Mouse (Mus musculus) liver, embryonic 14.5 days (tissue): ENCODE results near the gene Ptpdc1. TPM values are rescaled to one million over a fixed set of nuclear protein-coding genes. Genes with fewer than 3 reads are reported as not detected.

Source experiments
- ATAC-seq: fragments of 200-750 bp; cut with Nextera tagmentation; 2 replicates; pipeline ENCODE4 v1.8.0; 2017; ENCODE audit warnings: moderate number of reproducible peaks, mild to moderate bottlenecking, moderate library complexity; ENCODE audit not compliant: insufficient read depth
- DNase-seq, 3 experiments: peaks; one replicate each; pipeline ENCODE4 v3.0.0-alpha.2; 2012 to 2013; ENCODE audit warnings: low read depth in 3 of 3, low spot score in 3 of 3
- H3K27ac ChIP-seq: fragments of 300-500 bp; sonication (generic); 2 replicates; pipeline ENCODE4 v1.5.1; 2014; ENCODE audit warnings: moderate library complexity, mild to moderate bottlenecking, control low read depth, inconsistent platforms
- H3K27me3 ChIP-seq: fragments of 300-500 bp; sonication (generic); 2 replicates; pipeline ENCODE4 v1.6.1; 2014; ENCODE audit warnings: mild to moderate bottlenecking, low read length, moderate library complexity; ENCODE audit not compliant: control insufficient read depth, insufficient read depth
- H3K36me3 ChIP-seq: fragments of 300-500 bp; sonication (generic); replicated peaks from 2 replicates; pipeline ENCODE4 v1.6.1; 2014; ENCODE audit warnings: low read depth; ENCODE audit not compliant: control insufficient read depth, insufficient read depth
- H3K4me1 ChIP-seq, 2 experiments: fragments of 200-500 bp in 1 of 2; fragments of 300-500 bp in 1 of 2; sonication (generic) in 1 of 2; replicated peaks; 2 replicates each; pipeline ENCODE4 v1.6.1; 2012 to 2014; ENCODE audit warnings: antibody characterized with exemption in 1 of 2, inconsistent platforms in 1 of 2, low read length in 1 of 2; ENCODE audit not compliant: control insufficient read depth in 2 of 2, insufficient read depth in 2 of 2
- H3K4me2 ChIP-seq: fragments of 300-500 bp; sonication (generic); 2 replicates; pipeline ENCODE4 v1.6.1; 2014; ENCODE audit warnings: low read depth, mild to moderate bottlenecking, control low read depth, moderate library complexity
- H3K4me3 ChIP-seq, 2 experiments: fragments of 200-500 bp in 1 of 2; fragments of 300-500 bp in 1 of 2; sonication (generic) in 1 of 2; 2 replicates each; pipeline ENCODE4 v1.5.1; 2012 to 2014; ENCODE audit warnings: low read depth in 2 of 2, low read length in 2 of 2, mild to moderate bottlenecking in 2 of 2, control low read depth in 1 of 2, inconsistent platforms in 1 of 2, moderate library complexity in 1 of 2; ENCODE audit not compliant: insufficient read depth in 1 of 2
- H3K9ac ChIP-seq: fragments of 300-500 bp; sonication (generic); replicated peaks from 2 replicates; pipeline ENCODE4 v1.6.1; 2014; ENCODE audit warnings: mild to moderate bottlenecking, control low read depth, moderate library complexity
- H3K9me3 ChIP-seq: fragments of 300-500 bp; sonication (generic); 2 replicates; pipeline ENCODE4 v1.6.1; 2016; ENCODE audit warnings: low read length, mixed read lengths; ENCODE audit not compliant: control insufficient read depth
- CTCF ChIP-seq: IDR thresholded peaks from 2 replicates; pipeline ENCODE4 v1.5.1; 2016; ENCODE audit warnings: antibody characterized with exemption, low read depth, control low read depth
- EP300 ChIP-seq: IDR thresholded peaks from 2 replicates; pipeline ENCODE4 v1.6.1; 2016; ENCODE audit warnings: antibody characterized with exemption, low read depth
- WGBS: fragments of 180-500 bp; shearing (Covaris S2); extraction: QIAGEN DNeasy Blood & Tissue Kit; methylation state at CpG from one replicate; pipeline ENCODE4 v1.1.7; 2014; ENCODE audit not compliant: insufficient replicate concordance; 5-methylcytosine and 5-hydroxymethylcytosine counted together
- polyA plus RNA-seq, 2 experiments: library from polyadenylated mRNA; depleted of rRNA in 1 of 2; stranded (reverse) in 1 of 2; unstranded in 1 of 2; fragments of >200 nt; fragmentation: Nextera tagmentation in 1 of 2; extraction: Ambion mirVana in 1 of 2; gene quantifications; 2 replicates each; pipeline versions ENCODE4 v1.2.1 to v1.2.3; 2012 to 2014

Gene Ptpdc1
- polyA plus RNA-seq, 2 experiments: 0.27 to 0.33 TPM

- ATAC-seq (no peak), DNase-seq (no peak)
- no peak overlapping the region for H3K4me3 ChIP-seq
- no peaks in the 10 kb centered on the region for H3K4me1 ChIP-seq
- H3K9me3 ChIP-seq: no peaks in the 10 kb centered on the region
- no peaks in the 10 kb centered on the region for H3K27me3 ChIP-seq
- no peak for TF ChIP-seq CTCF
- TF ChIP-seq EP300: no peak
- no peaks in the 10 kb centered on the region for H3K36me3 ChIP-seq
- H3K9ac ChIP-seq: no peak overlapping the region
- WGBS: 47% methylated on average over 5 of the region's 5 CpGs
- no peak overlapping the region for H3K27ac ChIP-seq
- no peak overlapping the region for H3K4me2 ChIP-seq
Measured at GRCm38 (mm10) chr13:48571298-48571697, 54.2 kb downstream of the Ptpdc1 start.

GRCm38 (mm10) chr13:48569576-48570132, 55.8 kb downstream of the Ptpdc1 start:
- Histone ChIP-seq H3K27me3 (no peaks in the 10 kb centered on the region), H3K9me3 (no peaks in the 10 kb centered on the region), H3K9ac (no peak overlapping the region), H3K4me3 (no peak overlapping the region), H3K4me2 (no peak overlapping the region), H3K27ac (no peak overlapping the region), H3K4me1 (no peaks in the 10 kb centered on the region), H3K36me3 (no peaks in the 10 kb centered on the region)
- no peak for DNase-seq
- TF ChIP-seq EP300 (no peak), CTCF (no peak)
- ATAC-seq: no peak
- WGBS: 47% methylated on average over 5 of the region's 5 CpGs

GRCm38 (mm10) chr13:48567646-48568045, 57.8 kb downstream of the Ptpdc1 start:
- no peak overlapping the region for H3K27ac ChIP-seq
- 62% methylated on average over 3 of the region's 3 CpGs for WGBS
- DNase-seq: no peak

GRCm38 (mm10) chr13:48566116-48566935, 59.1 kb downstream of the Ptpdc1 start:
- Histone ChIP-seq H3K27ac (no peak overlapping the region), H3K9ac (no peak overlapping the region), H3K27me3 (no peaks in the 10 kb centered on the region), H3K4me3 (no peak overlapping the region), H3K9me3 (no peaks in the 10 kb centered on the region), H3K36me3 (no peaks in the 10 kb centered on the region), H3K4me1 (no peaks in the 10 kb centered on the region), H3K4me2 (no peak overlapping the region)
- peak in 1 of 3 experiments; percentile 12 for DNase-seq
- 53% methylated on average over 13 of the region's 13 CpGs for WGBS
- no peak for TF ChIP-seq CTCF
- TF ChIP-seq EP300: no peak
- ATAC-seq: no peak

More at GRCm38 (mm10) chr13:48567646-48568045, 57.8 kb downstream of the Ptpdc1 start:
- H3K9me3 ChIP-seq: no peaks in the 10 kb centered on the region
- H3K4me1 ChIP-seq: no peaks in the 10 kb centered on the region
- H3K27me3 ChIP-seq: no peaks in the 10 kb centered on the region
- H3K9ac ChIP-seq: no peak overlapping the region
- ATAC-seq: no peak
- no peak overlapping the region for H3K4me2 ChIP-seq
- no peak overlapping the region for H3K4me3 ChIP-seq
- H3K36me3 ChIP-seq: no peaks in the 10 kb centered on the region
- TF ChIP-seq CTCF: no peak
- TF ChIP-seq EP300: no peak

GRCm38 (mm10) chr13:48564881-48565600, 60.4 kb downstream of the Ptpdc1 start:
- Histone ChIP-seq H3K4me1 (no peaks in the 10 kb centered on the region), H3K4me2 (no peak overlapping the region), H3K27ac (no peak overlapping the region), H3K4me3 (no peak overlapping the region), H3K36me3 (no peaks in the 10 kb centered on the region), H3K9ac (no peak overlapping the region), H3K9me3 (no peaks in the 10 kb centered on the region), H3K27me3 (no peaks in the 10 kb centered on the region)
- 61% methylated on average over 5 of the region's 5 CpGs for WGBS
- DNase-seq: no peak
- ATAC-seq: no peak
- TF ChIP-seq EP300 (no peak), CTCF (no peak)
